Mouse (Mus musculus) adrenal gland, postnatal 25 days (tissue): ENCODE results near the gene Gm43738. TPM values are rescaled to one million over a fixed set of nuclear protein-coding genes. Genes with fewer than 3 reads are reported as not detected.

Experiments
- DNase-seq: peaks from one replicate; pipeline ENCODE4 v3.0.0; 2021; ENCODE audit warnings: mixed read lengths
- long read RNA-seq: library from polyadenylated mRNA; stranded (forward); transcript quantifications from one replicate; pipeline ENCODE4 v2.0.0, GENCODE M21; 2021
- total RNA-seq: library from RNA; stranded (reverse); gene quantifications from 2 replicates; pipeline ENCODE4 v1.2.3, GENCODE M21; 2021

Gene Gm43738
- total RNA-seq = 0.39 TPM in 1 of 2 replicates, not detected in the other
- long read RNA-seq, partial matches to known transcripts = 1 of 2 reads
- long read RNA-seq, other reads (novel, unspliced or antisense) = 1 of 2 reads

DNA sequence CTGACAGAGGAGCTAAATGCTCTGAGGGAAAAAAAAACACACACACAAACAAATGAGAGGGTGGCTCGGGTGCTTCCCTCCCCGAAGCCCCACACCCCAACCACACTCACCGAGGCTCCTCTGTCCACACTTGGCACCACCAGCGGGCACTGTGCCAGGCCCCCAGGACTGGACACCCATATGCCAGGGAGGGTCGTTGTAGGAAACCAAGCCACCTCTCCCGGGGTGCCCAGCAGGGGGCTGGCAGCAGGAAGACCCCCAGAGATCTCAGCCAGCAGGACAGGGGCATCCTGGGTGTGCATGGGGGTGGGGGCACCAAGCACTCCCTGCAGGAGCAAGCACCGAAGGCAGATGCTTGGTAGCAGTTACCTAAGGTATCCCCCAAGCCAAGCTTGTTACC lies at the start of gene Gm43738:
Gene Gm43738 (minus strand): TSS at position 289 of the 400 bp plus-strand sequence.
- no peak for DNase-seq

DNA sequence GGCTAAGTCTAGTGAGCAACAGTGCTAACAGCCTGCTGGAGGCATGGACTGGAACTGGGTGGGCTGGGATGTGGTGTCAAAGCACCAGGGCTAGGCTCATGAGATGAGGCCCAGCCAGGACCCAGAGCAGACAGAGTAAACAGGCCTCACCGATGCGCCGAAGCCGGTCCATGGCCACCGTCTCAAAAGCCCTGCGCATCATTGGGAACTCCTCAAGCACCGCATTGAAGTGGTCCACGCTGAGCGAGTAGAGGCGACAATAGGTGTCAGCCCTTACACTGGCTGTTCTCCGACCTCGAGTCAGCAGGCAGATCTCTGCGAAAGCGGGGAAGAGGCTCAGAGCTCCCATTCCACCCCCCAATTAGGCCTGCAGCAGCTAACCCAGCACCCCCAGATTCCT lies 47.7 kb upstream of the Gm43738 start:
- no peak for DNase-seq

- DNase-seq = no peak
Observed at GRCm38 (mm10) chr3:89147979-89148311, 47.0 kb upstream of the Gm43738 start.

DNA sequence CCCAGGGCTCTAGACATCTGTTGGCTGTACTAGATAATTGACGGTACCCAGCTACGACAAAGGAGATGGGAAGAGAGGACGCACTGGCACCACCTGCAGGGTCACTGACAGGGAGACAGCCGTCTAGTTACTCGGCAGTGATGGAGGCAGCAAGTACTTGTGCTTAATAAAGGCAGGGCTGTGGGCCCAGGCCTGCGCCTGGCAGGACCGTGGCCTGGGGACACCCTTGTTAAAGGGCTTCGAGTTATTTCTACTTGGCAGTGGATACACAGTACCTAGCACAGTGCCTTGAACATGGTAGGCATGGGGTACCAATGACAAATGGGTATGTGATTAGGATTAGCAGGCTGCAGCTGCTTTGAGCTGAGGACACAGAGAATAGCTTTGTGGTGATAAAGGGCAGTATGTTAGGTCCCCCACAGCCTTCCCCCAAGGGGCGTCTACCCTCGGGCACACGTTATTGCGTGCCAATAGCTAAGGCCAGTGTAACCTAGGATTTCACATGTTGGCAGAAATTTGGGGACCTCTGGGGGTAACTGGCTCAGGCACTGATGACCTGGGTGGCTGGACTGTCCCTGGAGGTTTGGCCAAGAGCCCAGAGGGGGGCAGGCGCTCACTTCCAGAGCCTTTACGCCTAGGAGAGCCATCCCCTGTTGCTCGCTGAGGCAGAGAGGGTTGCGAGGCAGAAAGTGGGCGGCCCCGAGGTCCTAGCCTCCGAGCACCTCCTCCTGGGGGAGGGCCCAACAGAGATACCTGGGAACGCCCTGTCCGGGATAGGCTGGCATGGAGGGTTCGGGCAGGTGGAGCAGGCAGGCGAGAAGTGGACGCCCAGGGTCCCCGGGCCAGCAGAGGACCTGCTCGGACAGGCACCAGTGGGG lies 46.4 kb upstream of the Gm43738 start:
- DNase-seq = no peak

DNA sequence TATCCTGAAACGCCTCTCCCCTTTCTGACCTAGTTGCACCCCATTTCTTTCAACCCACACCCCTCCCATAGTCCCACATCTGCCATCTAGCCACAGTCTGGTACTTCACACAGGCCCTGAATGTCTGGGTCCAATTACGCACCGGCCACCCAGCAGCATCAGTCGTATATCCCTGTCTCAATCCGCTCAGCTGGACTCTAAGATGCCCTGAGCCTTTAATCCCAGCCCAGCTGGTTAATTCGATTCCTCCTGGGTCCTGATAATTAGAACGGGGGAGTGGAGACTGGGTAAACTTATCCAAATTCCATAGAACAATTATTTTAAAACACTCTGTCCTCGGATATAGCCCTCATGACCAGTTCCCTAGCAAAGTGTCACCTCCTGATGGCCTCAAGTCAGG lies 44.7 kb upstream of the Gm43738 start:
- DNase-seq = no peak

DNA sequence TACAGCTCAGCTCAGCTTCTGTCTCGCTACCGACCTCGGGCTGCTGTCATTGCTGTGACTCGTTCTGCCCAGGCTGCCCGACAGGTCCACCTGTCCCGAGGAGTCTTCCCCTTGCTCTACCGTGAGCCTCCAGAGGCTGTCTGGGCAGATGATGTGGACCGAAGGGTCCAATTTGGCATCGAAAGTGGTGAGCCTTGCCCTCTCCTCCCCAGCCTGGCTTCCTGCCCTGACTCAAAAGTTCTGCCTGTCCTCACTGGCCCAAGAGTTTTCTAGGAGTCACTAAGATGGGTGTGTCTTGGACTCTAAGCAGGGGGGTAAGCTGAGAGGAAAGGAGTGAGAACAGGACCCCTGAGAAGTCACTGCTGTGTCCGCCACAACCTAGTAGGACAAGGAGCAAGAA lies 43.9 kb upstream of the Gm43738 start:
- no peak for DNase-seq

GRCm38 (mm10) chr3:89136365-89136764 lies 35.5 kb upstream of the Gm43738 start:
- no peak for DNase-seq

GRCm38 (mm10) chr3:89135958-89136357 lies 35.1 kb upstream of the Gm43738 start, which contains the start of gene Pklr:
TSS of gene Pklr (plus strand) at chr3:89136142.
- no peak for DNase-seq

- DNase-seq = no peak
Observed at GRCm38 (mm10) chr3:89133752-89134151, 32.9 kb upstream of the Gm43738 start.

- DNase-seq = no peak
Observed at GRCm38 (mm10) chr3:89133063-89133450, 32.2 kb upstream of the Gm43738 start.

GRCm38 (mm10) chr3:89132285-89133062 lies 31.6 kb upstream of the Gm43738 start:
- peak; percentile 64 for DNase-seq

DNA sequence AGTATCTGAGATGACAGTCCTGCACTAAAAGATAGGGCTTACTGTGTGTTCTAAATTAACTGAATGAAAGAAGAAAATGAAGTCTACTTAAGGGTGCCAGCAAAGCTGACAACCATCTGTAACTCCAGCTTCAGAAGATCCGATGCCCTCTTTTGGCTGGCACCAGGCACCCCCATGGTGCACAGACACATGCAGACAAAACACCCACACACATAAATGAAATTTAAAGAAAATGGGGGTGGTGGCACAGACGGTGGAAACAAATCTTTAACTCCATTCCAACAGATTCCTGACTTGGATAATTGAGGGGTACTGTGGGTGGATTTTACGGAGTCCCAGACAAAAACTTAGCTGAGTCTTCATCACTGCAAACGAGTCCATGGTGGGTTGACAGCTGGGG lies 30.9 kb upstream of the Gm43738 start:
- DNase-seq = no peak

DNA sequence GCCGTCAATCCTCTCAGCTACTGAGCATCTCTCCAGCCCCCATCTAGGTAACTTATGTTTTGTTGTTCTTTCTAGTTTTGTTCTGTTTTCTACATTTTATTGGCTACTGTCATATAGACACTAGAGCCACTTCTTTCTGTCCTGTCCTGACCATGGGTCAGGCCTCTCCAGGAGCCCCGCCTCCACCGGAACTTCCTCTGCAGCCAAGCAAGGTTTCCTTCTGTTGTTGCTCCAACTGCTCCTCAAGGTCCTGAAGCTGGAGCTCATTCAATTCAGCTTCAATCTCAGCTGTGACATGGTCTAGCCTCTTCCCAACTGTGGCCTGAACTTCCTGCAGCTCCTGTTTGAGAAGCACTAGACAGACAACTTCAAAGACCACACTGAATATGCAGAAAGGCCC lies 29.0 kb upstream of the Gm43738 start:
- no peak for DNase-seq

GRCm38 (mm10) chr3:89125981-89126380 lies 25.1 kb upstream of the Gm43738 start:
- DNase-seq = no peak

DNA sequence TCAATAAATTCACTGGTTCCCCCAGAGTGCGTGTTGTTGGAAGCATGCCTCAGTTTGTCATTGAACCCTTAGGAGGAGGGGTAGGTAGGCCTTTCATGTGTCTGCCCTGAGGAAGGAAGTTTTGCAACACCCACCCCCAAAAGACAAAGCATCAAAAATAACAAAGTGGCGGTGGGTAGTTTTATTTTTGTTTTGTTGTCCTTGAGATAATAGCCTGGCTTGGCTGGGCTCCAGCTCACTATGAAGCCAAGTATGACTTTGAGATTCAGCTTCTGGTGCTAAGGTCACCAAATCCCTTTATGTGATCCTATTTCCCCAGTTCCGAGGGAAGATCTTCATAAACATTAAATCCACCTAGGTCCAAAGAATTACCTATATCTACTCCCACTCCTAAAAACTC lies 23.3 kb upstream of the Gm43738 start:
- peak; percentile 70 for DNase-seq

GRCm38 (mm10) chr3:89123313-89123712 lies 22.4 kb upstream of the Gm43738 start:
- peak; percentile 41 for DNase-seq

- DNase-seq = no peak
Observed at GRCm38 (mm10) chr3:89115522-89115921, 14.6 kb upstream of the Gm43738 start.

- no peak for DNase-seq
Observed at GRCm38 (mm10) chr3:89113058-89113457, 12.2 kb upstream of the Gm43738 start.

GRCm38 (mm10) chr3:89108146-89108545 lies 7.2 kb upstream of the Gm43738 start:
- DNase-seq = no peak

DNA sequence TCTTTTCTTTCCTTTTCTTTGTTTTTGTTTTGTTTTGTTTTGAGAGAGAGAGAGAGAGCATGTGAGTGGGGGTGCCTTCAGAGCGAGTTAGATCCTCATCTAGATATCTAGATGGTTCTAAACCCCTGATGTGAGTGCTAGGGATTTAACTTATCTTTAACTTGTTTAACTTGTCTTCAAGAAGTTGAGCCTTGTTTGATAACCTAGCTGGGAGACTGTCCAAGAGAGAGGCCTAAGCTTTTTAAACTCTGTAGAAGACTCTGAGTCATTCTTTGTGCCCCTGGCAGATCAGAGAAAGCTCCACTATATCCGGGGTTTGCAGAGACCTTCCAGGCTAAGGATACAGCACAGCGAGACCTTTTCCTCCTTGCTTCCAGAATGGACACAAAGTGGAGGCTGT lies 6.6 kb upstream of the Gm43738 start:
- DNase-seq = no peak

GRCm38 (mm10) chr3:89106881-89107280 lies 6.0 kb upstream of the Gm43738 start:
- DNase-seq = no peak

DNA sequence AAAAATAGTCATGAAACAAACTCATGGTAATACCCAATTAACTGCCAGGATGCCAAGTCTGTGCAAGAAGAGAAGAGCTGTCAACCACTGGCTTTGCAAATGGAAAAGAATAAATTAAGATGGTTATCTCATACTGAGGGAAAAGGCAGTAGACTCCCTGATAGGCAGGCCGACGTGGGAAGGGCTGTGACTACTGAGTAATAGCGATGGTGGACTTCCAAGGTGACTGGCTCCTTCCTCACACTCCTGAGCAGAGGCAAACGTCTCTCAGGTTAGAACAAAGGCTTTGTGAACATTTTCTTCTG lies 2.3 kb upstream of the Gm43738 start:
- DNase-seq = no peak

DNA sequence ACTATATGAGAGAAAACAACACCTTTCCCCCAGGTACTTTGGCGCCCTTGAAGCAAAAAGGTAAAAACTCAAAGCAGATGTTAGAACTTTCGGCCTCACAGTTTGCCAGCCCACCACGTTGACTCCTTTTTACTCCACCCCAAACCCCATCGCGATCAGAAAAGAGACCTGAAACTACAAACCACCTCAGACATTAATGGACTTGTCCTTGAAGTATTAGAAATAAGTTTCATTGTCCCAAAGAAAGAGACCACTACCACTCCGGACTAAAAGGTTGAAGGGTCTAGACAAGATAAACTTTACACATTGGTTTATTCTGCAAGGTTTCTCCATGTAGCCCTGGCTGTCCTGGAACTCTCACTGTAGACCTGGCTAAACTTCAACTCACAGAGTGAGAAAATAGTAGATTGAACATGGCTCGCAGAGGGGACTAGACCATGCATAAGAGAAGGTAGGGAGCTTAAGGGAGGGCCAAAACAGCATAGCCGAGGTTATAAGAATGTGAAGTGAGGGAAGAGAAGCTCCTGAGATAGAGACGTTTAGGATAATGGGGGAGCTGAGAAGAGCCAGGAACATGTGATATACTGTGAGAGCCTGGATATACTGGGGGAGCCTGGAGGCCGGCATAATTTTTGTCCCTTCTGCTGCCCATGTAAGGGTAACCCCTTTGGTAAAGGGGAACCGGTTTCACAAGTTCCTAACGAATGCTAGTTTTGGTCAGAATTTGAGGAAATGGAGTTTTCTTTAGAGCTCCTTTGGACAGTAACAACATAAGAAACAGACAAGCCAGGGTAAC lies 1.8 kb upstream of the Gm43738 start:
- no peak for DNase-seq
